Mouse (Mus musculus) intestine, postnatal 0 days (tissue): ENCODE measurements around the gene Serf2. TPM values are rescaled to one million over a fixed set of nuclear protein-coding genes. Genes with fewer than 3 reads are reported as not detected.

ENCODE experiments used
- ATAC-seq: fragments of 200-750 bp; cut with Nextera tagmentation; 2 replicates; pipeline ENCODE4 v1.8.0; 2017; ENCODE audit warnings: mild to moderate bottlenecking, moderate TSS enrichment, moderate library complexity
- H3K27ac ChIP-seq: fragments of 300-500 bp; sonication (generic); 2 replicates; pipeline ENCODE4 v1.5.1; 2014; ENCODE audit warnings: mild to moderate bottlenecking, low read depth, low read length, moderate library complexity
- H3K27me3 ChIP-seq: fragments of 300-500 bp; sonication (generic); replicated peaks from 2 replicates; pipeline ENCODE4 v1.6.1; 2014; ENCODE audit warnings: low read length, mixed read lengths; ENCODE audit not compliant: control insufficient read depth, insufficient read depth
- H3K36me3 ChIP-seq: fragments of 300-500 bp; sonication (generic); 2 replicates; pipeline ENCODE4 v1.6.1; 2014; ENCODE audit warnings: mild to moderate bottlenecking, moderate library complexity; ENCODE audit not compliant: control insufficient read depth, insufficient read depth
- H3K4me1 ChIP-seq: fragments of 300-500 bp; sonication (generic); replicated peaks from 2 replicates; pipeline ENCODE4 v1.6.1; 2014; ENCODE audit warnings: antibody characterized with exemption, low read length, mixed read lengths; ENCODE audit not compliant: control insufficient read depth, insufficient read depth
- H3K4me2 ChIP-seq: fragments of 300-500 bp; sonication (generic); replicated peaks from 2 replicates; pipeline ENCODE4 v1.6.1; 2014; ENCODE audit warnings: low read depth, mild to moderate bottlenecking, moderate library complexity
- H3K4me3 ChIP-seq: fragments of 300-500 bp; sonication (generic); 2 replicates; pipeline ENCODE4 v1.5.1; 2014; ENCODE audit warnings: low read depth, low read length
- H3K9ac ChIP-seq: fragments of 300-500 bp; sonication (generic); 2 replicates; pipeline ENCODE4 v1.6.1; 2014; ENCODE audit warnings: mild to moderate bottlenecking, low read depth, low read length
- H3K9me3 ChIP-seq: fragments of 300-500 bp; sonication (generic); 2 replicates; pipeline ENCODE4 v1.6.1; 2016; ENCODE audit warnings: mixed run types; ENCODE audit not compliant: control insufficient read depth
- CTCF ChIP-seq: sonication (generic); IDR thresholded peaks from 2 replicates; pipeline ENCODE4 v1.5.1; 2016; ENCODE audit warnings: low read depth, mild to moderate bottlenecking, control low read depth, antibody characterized with exemption, moderate library complexity
- WGBS: fragments of 180-500 bp; shearing (Covaris S2); extraction: QIAGEN DNeasy Blood & Tissue Kit; methylation state at CpG from one replicate; pipeline ENCODE4 v1.1.7; 2014; 5-methylcytosine and 5-hydroxymethylcytosine counted together
- polyA plus RNA-seq: library from polyadenylated mRNA; unstranded; fragments of >200 nt; fragmentation: Nextera tagmentation; extraction: Ambion mirVana; gene quantifications from 2 replicates; pipeline ENCODE4 v1.2.1, GENCODE M21; 2015

The Serf2 gene
- polyA plus RNA-seq, 1 experiment from 2014 or later, result 608 TPM

GRCm38 (mm10) chr2:121445117-121445516 is 3.9 kb upstream of the Serf2 start:
- TF ChIP-seq CTCF, result no peak
- H3K27ac ChIP-seq, result no peak overlapping the region
- 74% methylated on average over 3 of the region's 3 CpGs for WGBS
- no peak for ATAC-seq
- H3K27me3 ChIP-seq, result no peaks in the 10 kb centered on the region
- no peak overlapping the region for H3K4me2 ChIP-seq
- H3K4me3 ChIP-seq, result no peak overlapping the region
- no peaks in the 10 kb centered on the region for H3K9me3 ChIP-seq
- H3K9ac ChIP-seq, result no peak overlapping the region
- no peaks in the 10 kb centered on the region for H3K4me1 ChIP-seq
- H3K36me3 ChIP-seq, result no peaks in the 10 kb centered on the region

- H3K4me1 ChIP-seq, result no peaks in the 10 kb centered on the region
- H3K4me3 ChIP-seq, result no peak overlapping the region
- no peak for TF ChIP-seq CTCF
- H3K36me3 ChIP-seq, result peaks cover 3% of the 10 kb centered on the region; the same call in 1 of the 2 replicates
- no peak overlapping the region for H3K4me2 ChIP-seq
- no peaks in the 10 kb centered on the region for H3K9me3 ChIP-seq
- H3K9ac ChIP-seq, result no peak overlapping the region
- no peak overlapping the region for H3K27ac ChIP-seq
- H3K27me3 ChIP-seq, result no peaks in the 10 kb centered on the region
- no peak for ATAC-seq
- 85% methylated on average over 4 of the region's 4 CpGs for WGBS
These were observed 2.5 kb upstream of the Serf2 start for GRCm38 (mm10) chr2:121446506-121446905.

GRCm38 (mm10) chr2:121447006-121447405 is 2.0 kb upstream of the Serf2 start:
- no peak for TF ChIP-seq CTCF
- Histone ChIP-seq H3K9ac (no peak overlapping the region), H3K4me3 (no peak overlapping the region), H3K9me3 (no peaks in the 10 kb centered on the region), H3K4me1 (no peaks in the 10 kb centered on the region), H3K4me2 (no peak overlapping the region), H3K27me3 (no peaks in the 10 kb centered on the region), H3K36me3 (peaks cover 5% of the 10 kb centered on the region), H3K27ac (no peak overlapping the region)
- no peak for ATAC-seq
- WGBS, result 79% methylated on average over 3 of the region's 3 CpGs

GRCm38 (mm10) chr2:121448136-121448535 is 859 bp upstream of the Serf2 start:
- H3K27ac ChIP-seq, result peak overlapping the region; percentile 91
- ATAC-seq, result no peak
- H3K36me3 ChIP-seq, result peaks cover 14% of the 10 kb centered on the region
- H3K4me2 ChIP-seq, result peak overlapping the region; percentile 79
- peak overlapping the region; percentile 57; the same call in 1 of the 2 replicates for H3K9ac ChIP-seq
- peak overlapping the region; percentile 100 for H3K4me3 ChIP-seq
- no peaks in the 10 kb centered on the region for H3K4me1 ChIP-seq
- TF ChIP-seq CTCF, result peak; percentile 63
- no peaks in the 10 kb centered on the region for H3K27me3 ChIP-seq
- WGBS, result 13% methylated on average over 9 of the region's 9 CpGs
- H3K9me3 ChIP-seq, result no peaks in the 10 kb centered on the region

GRCm38 (mm10) chr2:121449545-121450011 is 583 bp downstream of the Serf2 start:
- Histone ChIP-seq H3K27me3 (no peaks in the 10 kb centered on the region), H3K9me3 (no peaks in the 10 kb centered on the region), H3K4me3 (peak overlapping the region; percentile 100), H3K36me3 (peaks cover 23% of the 10 kb centered on the region), H3K27ac (peak overlapping the region; percentile 99), H3K4me1 (no peaks in the 10 kb centered on the region), H3K9ac (peak overlapping the region; percentile 100), H3K4me2 (peak overlapping the region; percentile 79)
- no peak for TF ChIP-seq CTCF
- WGBS, result under 1% methylated on average over 54 of the region's 54 CpGs
- peak; percentile 7 for ATAC-seq

- H3K4me3 ChIP-seq, result peak overlapping the region; percentile 100
- H3K9ac ChIP-seq, result peak overlapping the region; percentile 100
- 0% methylated on average over 7 of the region's 7 CpGs for WGBS
- H3K4me1 ChIP-seq, result no peaks in the 10 kb centered on the region
- H3K4me2 ChIP-seq, result peak overlapping the region; percentile 79
- ATAC-seq, result peak; percentile 1
- TF ChIP-seq CTCF, result 0 out of 2 replicates have a peak, but pooled peaks have one; percentile 15
- H3K27ac ChIP-seq, result peak overlapping the region; percentile 99
- no peaks in the 10 kb centered on the region for H3K9me3 ChIP-seq
- no peaks in the 10 kb centered on the region for H3K27me3 ChIP-seq
- peaks cover 23% of the 10 kb centered on the region for H3K36me3 ChIP-seq
These were observed 1.1 kb downstream of the Serf2 start for GRCm38 (mm10) chr2:121450093-121450492.
